Mouse (Mus musculus) heart, embryonic 15.5 days (tissue): ENCODE measurements around the gene Tmem86b. TPM values are rescaled to one million over a fixed set of nuclear protein-coding genes. Genes with fewer than 3 reads are reported as not detected.
A peak's percentile ranks its signal among the peaks of the same experiment; 100 is the strongest.

Experiments
- ATAC-seq: fragments of 200-750 bp; cut with Nextera tagmentation; replicated peaks from 2 replicates; pipeline ENCODE4 v1.8.0; 2017; ENCODE audit warnings: low read depth, moderate TSS enrichment; ENCODE audit not compliant: insufficient number of reproducible peaks, insufficient read depth, low FRiP score
- H3K27ac ChIP-seq: fragments of 300-500 bp; sonication (generic); 2 replicates; pipeline ENCODE4 v1.5.1; 2015; ENCODE audit warnings: mild to moderate bottlenecking, inconsistent platforms
- H3K27me3 ChIP-seq: fragments of 300-500 bp; sonication (generic); 2 replicates; pipeline ENCODE4 v1.6.1; 2015; ENCODE audit warnings: inconsistent platforms
- H3K36me3 ChIP-seq: fragments of 300-500 bp; sonication (generic); 2 replicates; pipeline ENCODE4 v1.6.1; 2015; ENCODE audit warnings: mild to moderate bottlenecking, inconsistent platforms
- H3K4me1 ChIP-seq: fragments of 300-500 bp; sonication (generic); replicated peaks from 2 replicates; pipeline ENCODE4 v1.6.1; 2015; ENCODE audit warnings: inconsistent platforms
- H3K4me2 ChIP-seq: fragments of 300-500 bp; sonication (generic); 2 replicates; pipeline ENCODE4 v1.6.1; 2015; ENCODE audit warnings: inconsistent platforms, mild to moderate bottlenecking, moderate library complexity
- H3K4me3 ChIP-seq: fragments of 300-500 bp; sonication (generic); 2 replicates; pipeline ENCODE4 v1.5.1; 2015; ENCODE audit warnings: mild to moderate bottlenecking, inconsistent platforms
- H3K9ac ChIP-seq: fragments of 300-500 bp; sonication (generic); 2 replicates; pipeline ENCODE4 v1.6.1; 2015; ENCODE audit warnings: mild to moderate bottlenecking, inconsistent platforms
- H3K9me3 ChIP-seq: fragments of 300-500 bp; sonication (generic); replicated peaks from 2 replicates; pipeline ENCODE4 v1.6.1; 2016; ENCODE audit warnings: inconsistent platforms
- WGBS: fragments of 180-500 bp; shearing (Covaris S2); methylation state at CpG from one replicate; pipeline ENCODE4 v1.1.7; 2015; ENCODE audit warnings: mixed read lengths; 5-methylcytosine and 5-hydroxymethylcytosine counted together
- polyA plus RNA-seq: library from polyadenylated mRNA; unstranded; fragments of >200 nt; fragmentation: Nextera tagmentation; extraction: Ambion mirVana; gene quantifications from 2 replicates; pipeline ENCODE4 v1.2.1, GENCODE M21; 2015

The Tmem86b gene
- polyA plus RNA-seq, 1 experiment from 2014 or later: 1.5 TPM

DNA sequence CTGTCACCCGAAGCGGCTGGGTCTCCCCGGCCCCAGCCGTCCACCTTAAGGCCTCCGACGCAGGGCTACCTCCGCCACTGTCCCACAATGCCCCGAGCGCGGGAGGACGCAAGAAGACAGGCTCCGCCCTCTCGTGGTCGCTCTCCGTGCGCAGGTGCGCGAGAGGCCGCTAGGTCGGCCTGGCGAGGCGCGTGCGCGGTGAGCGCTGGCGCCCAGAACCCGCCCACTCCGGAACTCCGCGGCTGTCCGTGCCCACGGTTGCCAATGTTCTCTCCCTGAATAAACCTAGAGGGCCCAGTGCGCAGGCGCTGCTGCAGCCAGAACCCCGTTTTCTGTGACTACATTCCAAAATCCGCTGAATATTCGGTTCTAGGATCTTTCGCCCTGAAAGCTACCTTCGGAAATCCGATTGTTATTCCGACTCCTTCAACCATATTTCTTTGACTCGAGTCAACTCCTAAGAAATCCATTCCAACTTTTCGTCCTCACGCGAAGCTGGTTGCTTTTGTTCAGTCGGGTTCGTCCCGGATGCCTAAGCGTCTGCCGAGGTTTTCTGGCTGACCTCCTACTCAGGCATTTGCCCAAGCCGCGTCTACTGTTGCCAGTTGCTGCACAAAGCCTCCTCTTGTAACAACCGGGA, 27.8 kb upstream of the Tmem86b start, which contains the start of gene Ppp6r1:
TSS of gene Ppp6r1 (minus strand) at position 108 of the 640 bp plus-strand sequence.
- Histone ChIP-seq H3K27ac (peak within 1 kb of the TSS; percentile 96), H3K9me3 (no peaks in the 10 kb centered on the region), H3K9ac (peak within 1 kb of the TSS; percentile 98), H3K36me3 (peaks cover 8% of the 10 kb centered on the region), H3K27me3 (no peaks in the 10 kb centered on the region), H3K4me3 (peak within 1 kb of the TSS; percentile 94), H3K4me1 (peaks cover 34% of the 10 kb centered on the region), H3K4me2 (peak within 1 kb of the TSS; percentile 86)
- WGBS: under 1% methylated on average over 53 of the region's 54 CpGs
- peak; percentile 97 for ATAC-seq

DNA sequence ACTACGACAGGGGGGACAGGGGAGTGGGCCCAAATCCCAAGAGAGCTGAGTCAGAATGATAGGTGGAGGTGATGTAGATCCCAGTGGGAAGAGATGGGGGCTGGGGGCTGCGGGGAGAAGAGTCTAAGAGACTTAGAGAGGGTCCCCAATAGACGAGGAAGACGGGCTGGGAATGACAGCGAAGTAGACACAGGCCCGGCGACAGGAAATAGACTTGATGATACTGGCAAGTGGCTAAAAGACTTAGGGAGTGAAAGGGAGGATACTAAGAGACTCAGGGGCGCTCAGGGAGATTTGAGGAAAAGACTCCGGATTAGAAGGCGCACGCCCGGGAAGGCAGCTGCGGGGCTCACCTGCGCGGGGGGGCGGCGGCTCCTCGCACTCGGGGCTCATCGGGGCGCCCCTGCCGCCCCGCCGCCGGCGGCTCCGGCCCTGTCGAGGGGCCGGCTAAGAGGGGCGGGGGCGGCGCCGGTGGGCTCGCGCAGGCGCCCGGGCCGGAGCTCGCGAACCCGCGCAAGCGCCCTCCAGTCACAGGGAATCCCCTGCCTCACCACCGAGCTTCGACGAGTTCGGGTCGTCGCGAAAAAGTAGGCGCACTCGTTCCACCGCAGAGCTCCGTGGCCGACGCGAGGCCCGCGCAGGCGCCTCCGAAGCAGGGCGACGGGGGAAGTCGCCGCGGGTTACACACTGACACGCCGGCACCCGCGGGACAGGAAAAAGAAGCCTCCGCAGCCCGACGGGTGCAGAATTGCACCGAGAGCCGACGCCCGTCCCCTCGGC, 27.1 kb upstream of the Tmem86b start:
- under 1% methylated on average over 62 of the region's 78 CpGs for WGBS
- Histone ChIP-seq H3K27ac (peak overlapping the region; percentile 96), H3K9me3 (no peaks in the 10 kb centered on the region), H3K4me1 (peaks cover 35% of the 10 kb centered on the region), H3K4me2 (peak overlapping the region; percentile 86), H3K9ac (peak overlapping the region; percentile 98), H3K4me3 (peak overlapping the region; percentile 94), H3K27me3 (no peaks in the 10 kb centered on the region), H3K36me3 (peaks cover 2% of the 10 kb centered on the region)
- ATAC-seq: peak; percentile 66

DNA sequence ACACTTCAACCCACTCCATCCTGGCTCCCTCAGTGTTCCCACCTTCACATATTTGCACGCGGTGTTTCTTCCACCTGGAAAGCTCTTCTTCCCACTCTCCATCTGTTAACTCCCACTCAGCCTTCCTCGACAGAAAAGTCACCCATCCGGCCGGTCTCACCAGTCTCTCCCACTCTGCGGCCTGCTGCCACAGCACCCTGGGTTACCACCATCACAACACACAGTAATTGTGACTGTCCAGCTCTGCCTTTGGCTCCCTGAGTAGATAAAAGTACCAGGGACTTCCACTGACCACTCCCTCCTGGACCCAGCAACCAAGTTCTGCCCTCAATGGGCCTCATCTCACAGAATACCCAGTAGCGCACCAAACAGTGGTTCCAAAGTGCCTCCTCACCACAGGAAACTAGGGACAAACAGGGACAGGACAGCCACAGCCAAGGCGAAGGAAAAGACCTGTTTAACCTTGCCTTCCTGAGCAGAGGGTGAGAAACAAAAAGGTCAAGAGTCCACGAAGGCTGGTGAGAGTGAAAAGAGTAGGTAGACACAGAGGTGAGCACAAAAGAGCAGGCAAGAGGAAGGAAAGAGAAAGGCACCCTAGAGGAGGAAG, 26.4 kb upstream of the Tmem86b start:
- H3K4me1 ChIP-seq: peaks cover 38% of the 10 kb centered on the region

GRCm38 (mm10) chr7:4656818-4657217, 25.6 kb upstream of the Tmem86b start:
- Histone ChIP-seq H3K9me3 (no peaks in the 10 kb centered on the region), H3K36me3 (no peaks in the 10 kb centered on the region), H3K27ac (no peak overlapping the region), H3K4me1 (peaks cover 44% of the 10 kb centered on the region), H3K9ac (peak overlapping the region; percentile 98; the same call in 1 of the 2 replicates), H3K4me3 (peak overlapping the region; percentile 94), H3K4me2 (peak overlapping the region; percentile 86), H3K27me3 (no peaks in the 10 kb centered on the region)
- 30% methylated on average over 1 of the region's 1 CpGs for WGBS
- ATAC-seq: no peak

More for the DNA sequence above, 26.4 kb upstream of the Tmem86b start:
- Histone ChIP-seq H3K4me2 (peak overlapping the region; percentile 86), H3K9ac (peak overlapping the region; percentile 98), H3K27ac (peak overlapping the region; percentile 96), H3K9me3 (no peaks in the 10 kb centered on the region), H3K4me3 (peak overlapping the region; percentile 94), H3K27me3 (no peaks in the 10 kb centered on the region), H3K36me3 (no peaks in the 10 kb centered on the region; the same call in 1 of the 2 replicates)
- 27% methylated on average over 9 of the region's 9 CpGs for WGBS
- ATAC-seq: no peak

DNA sequence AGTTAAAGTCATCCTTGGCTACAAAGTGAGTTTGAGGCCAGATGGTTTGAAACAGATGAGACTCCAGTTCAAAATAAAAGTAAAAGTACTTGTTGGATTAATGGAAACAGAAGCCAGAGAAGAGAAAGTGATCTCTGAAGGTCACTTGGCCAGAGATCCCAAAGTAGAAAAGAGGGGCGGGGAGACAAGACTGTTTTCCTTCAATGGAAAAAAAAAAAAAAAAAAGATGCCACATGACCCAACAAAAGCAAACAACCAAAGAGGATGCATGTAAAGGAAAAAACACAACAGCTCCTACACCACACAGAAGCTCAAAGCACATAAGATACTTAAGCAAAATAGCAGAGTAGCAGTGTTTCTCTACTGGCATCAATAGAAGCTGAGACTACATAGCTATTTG, 24.7 kb upstream of the Tmem86b start:
- no peaks in the 10 kb centered on the region for H3K27me3 ChIP-seq
- ATAC-seq: no peak
- H3K9ac ChIP-seq: no peak overlapping the region
- H3K4me3 ChIP-seq: no peak overlapping the region
- no peaks in the 10 kb centered on the region for H3K36me3 ChIP-seq
- H3K4me1 ChIP-seq: peaks cover 46% of the 10 kb centered on the region
- H3K9me3 ChIP-seq: no peaks in the 10 kb centered on the region
- 53% methylated on average over 1 of the region's 1 CpGs for WGBS
- H3K4me2 ChIP-seq: no peak overlapping the region; the same call in 1 of the 2 replicates
- H3K27ac ChIP-seq: no peak overlapping the region

DNA sequence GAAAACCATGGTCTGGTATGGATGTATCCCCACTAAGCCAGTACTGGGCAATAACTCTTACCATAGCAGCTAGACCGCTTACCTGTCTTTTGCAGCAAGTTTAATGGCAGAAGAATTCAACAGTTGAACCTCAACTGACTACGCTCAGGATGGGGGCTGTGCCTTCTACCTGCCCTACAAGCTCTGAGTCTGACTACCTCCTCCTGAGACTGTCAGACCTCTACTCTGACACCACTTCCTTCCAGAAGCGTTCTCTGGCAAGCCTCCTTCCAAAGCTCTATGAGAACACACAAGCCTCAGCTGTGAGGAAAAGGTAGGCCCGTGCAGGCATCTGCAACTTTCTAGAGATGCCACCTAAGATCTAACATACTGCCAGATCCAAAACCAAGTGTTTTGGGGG, 24.2 kb upstream of the Tmem86b start:
- Histone ChIP-seq H3K27ac (no peak overlapping the region), H3K4me1 (peaks cover 46% of the 10 kb centered on the region), H3K9me3 (no peaks in the 10 kb centered on the region), H3K4me3 (no peak overlapping the region), H3K9ac (no peak overlapping the region), H3K4me2 (no peak overlapping the region), H3K36me3 (no peaks in the 10 kb centered on the region), H3K27me3 (no peaks in the 10 kb centered on the region)
- WGBS: 81% methylated on average over 4 of the region's 4 CpGs
- no peak for ATAC-seq

GRCm38 (mm10) chr7:4654221-4654620, 23.0 kb upstream of the Tmem86b start:
- no peaks in the 10 kb centered on the region for H3K36me3 ChIP-seq
- peaks cover 39% of the 10 kb centered on the region for H3K4me1 ChIP-seq
- no peak for ATAC-seq
- no peak overlapping the region for H3K9ac ChIP-seq
- 74% methylated on average over 2 of the region's 2 CpGs for WGBS
- H3K4me3 ChIP-seq: 0 out of 2 replicates have a peak overlapping the region, but pooled peaks have one; percentile 4
- H3K27ac ChIP-seq: peak overlapping the region; percentile 55
- H3K4me2 ChIP-seq: 0 out of 2 replicates have a peak overlapping the region, but pooled peaks have one; percentile 4
- H3K9me3 ChIP-seq: no peaks in the 10 kb centered on the region
- H3K27me3 ChIP-seq: no peaks in the 10 kb centered on the region

DNA sequence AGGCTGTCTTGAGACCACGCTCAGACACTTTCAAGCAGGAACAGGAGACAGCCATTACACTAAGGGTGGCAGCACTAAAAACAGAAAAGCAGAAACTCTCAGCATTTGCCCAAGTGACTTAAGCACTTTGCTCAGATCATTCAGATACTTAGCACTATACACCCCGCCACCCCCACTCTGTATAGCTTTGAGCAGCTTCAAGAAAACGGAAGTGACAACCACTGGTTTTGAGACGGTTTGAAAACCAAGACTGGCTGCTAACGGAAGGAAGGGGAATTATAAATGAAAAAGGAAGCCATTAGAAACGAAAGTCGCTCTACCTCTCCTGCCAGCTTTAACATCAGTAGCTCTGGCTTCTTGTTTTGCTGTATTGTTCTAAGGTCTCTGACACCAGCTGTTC, 22.6 kb upstream of the Tmem86b start:
- 83% methylated on average over 7 of the region's 7 CpGs for WGBS
- no peak for ATAC-seq
- no peak overlapping the region for H3K9ac ChIP-seq
- H3K4me1 ChIP-seq: peaks cover 39% of the 10 kb centered on the region
- 0 out of 2 replicates have a peak overlapping the region, but pooled peaks have one; percentile 8 for H3K4me2 ChIP-seq
- H3K4me3 ChIP-seq: 0 out of 2 replicates have a peak overlapping the region, but pooled peaks have one; percentile 4
- H3K36me3 ChIP-seq: no peaks in the 10 kb centered on the region
- H3K27ac ChIP-seq: peak overlapping the region; percentile 55
- no peaks in the 10 kb centered on the region for H3K9me3 ChIP-seq
- H3K27me3 ChIP-seq: no peaks in the 10 kb centered on the region

GRCm38 (mm10) chr7:4653351-4653750, 22.1 kb upstream of the Tmem86b start:
- ATAC-seq: no peak
- Histone ChIP-seq H3K4me2 (0 out of 2 replicates have a peak overlapping the region, but pooled peaks have one; percentile 8), H3K36me3 (no peaks in the 10 kb centered on the region), H3K9me3 (no peaks in the 10 kb centered on the region), H3K4me3 (no peak overlapping the region), H3K9ac (no peak overlapping the region), H3K27me3 (no peaks in the 10 kb centered on the region), H3K4me1 (peaks cover 39% of the 10 kb centered on the region), H3K27ac (peak overlapping the region; percentile 46; the same call in 1 of the 2 replicates)
- 71% methylated on average over 5 of the region's 5 CpGs for WGBS

- Histone ChIP-seq H3K36me3 (no peaks in the 10 kb centered on the region), H3K27me3 (no peaks in the 10 kb centered on the region), H3K4me3 (no peak overlapping the region), H3K9ac (no peak overlapping the region), H3K27ac (no peak overlapping the region), H3K4me1 (peaks cover 42% of the 10 kb centered on the region), H3K9me3 (no peaks in the 10 kb centered on the region), H3K4me2 (no peak overlapping the region)
- no peak for ATAC-seq
- WGBS: 73% methylated on average over 5 of the region's 5 CpGs
These were observed 21.5 kb upstream of the Tmem86b start for GRCm38 (mm10) chr7:4652726-4653125.

- no peak overlapping the region for H3K4me3 ChIP-seq
- H3K4me1 ChIP-seq: peaks cover 41% of the 10 kb centered on the region
- ATAC-seq: no peak
These were observed 20.4 kb upstream of the Tmem86b start for GRCm38 (mm10) chr7:4651581-4651980.

More at GRCm38 (mm10) chr7:4651581-4651980, 20.4 kb upstream of the Tmem86b start:
- H3K36me3 ChIP-seq: peaks cover 2% of the 10 kb centered on the region; the same call in 1 of the 2 replicates
- H3K9ac ChIP-seq: no peak overlapping the region
- no peak overlapping the region for H3K27ac ChIP-seq
- H3K9me3 ChIP-seq: no peaks in the 10 kb centered on the region
- no peaks in the 10 kb centered on the region for H3K27me3 ChIP-seq
- WGBS: 70% methylated on average over 8 of the region's 8 CpGs
- no peak overlapping the region for H3K4me2 ChIP-seq
